Mouse (Mus musculus): ENCODE data around the gene Mgat4c. TPM values are rescaled to one million over a fixed set of nuclear protein-coding genes. Genes with fewer than 3 reads are reported as not detected.

Gene Mgat4c
- total RNA-seq, 1 experiment from 2014 or later: 29.6 TPM

Small RNA genes lying within 50 kb of the gene (microRNA-seq; reads per million reads assigned to microRNA genes)
- gene Mir3059: 0 to 0.71 reads per million in 2 experiments

All from adrenal gland, postnatal 25 days (tissue).